In genomic region chr4:127064051-127064450, GRCm38 (mm10) we compare ENCODE assay signal across 14 mouse cellular contexts. TPM values are rescaled to one million over a fixed set of nuclear protein-coding genes. Genes with fewer than 3 reads are reported as not detected.
A peak's percentile ranks its signal among the peaks of the same experiment; 100 is the strongest.
DNase-seq lines count a peak whose midpoint lies in the region.
"Had no signal": no experiment of that assay in that cellular context is flagged by ENCODE, and none has a peak within 500 bp of the region (broad histone marks: within the 10 kb centered on the region; RNA-seq: fewer than 3 reads in every experiment).

No protein-coding gene starts in this region.

- DNase-seq in ES-CJ7 (ENCODE audit: low read depth, low spot score) (peak; percentile 84), R1 (ENCODE audit: low read depth, low spot score) (peak; percentile 89)
- no peak for DNase-seq in layer of hippocampus, adult 11-12 months (ENCODE audit: low spot score)
- no peak for DNase-seq in adrenal gland, postnatal 10 days
- no peak for DNase-seq in urinary bladder, adult 18-20 months (ENCODE audit: low spot score in 2 of 2)
- DNase-seq: adrenal gland, adult 2 months; adrenal gland, postnatal 14 days; adrenal gland, postnatal 36 days; cerebellum, adult 11-12 months; cerebellum, adult 2 months; cerebellum, adult 9-10 months; cerebellum, postnatal 10 days; cerebellum, postnatal 25 days; forebrain, postnatal 0 days had no signal

RNA-seq across cellular contexts. Expression of gene Zmym1, which starts 3.1 kb away (rescaled TPM):
- 1 to 10 TPM; 6.4 to 8.5 TPM for total RNA-seq in adrenal gland, postnatal 10 days (2021)

RNA-seq across cellular contexts. Expression of gene Zmym6, which starts 13.1 kb away (rescaled TPM):
- total RNA-seq in adrenal gland, postnatal 10 days (2021), result 10 to 100 TPM; 12.7 to 18.7 TPM

RNA-seq across cellular contexts. Expression of gene Sfpq, which starts 42.9 kb away (rescaled TPM):
- 100 to 1,000 TPM; 204 to 244 TPM for total RNA-seq in adrenal gland, postnatal 10 days (2021)

RNA-seq across cellular contexts. Expression of gene Tmem35b, which starts 59.4 kb away (rescaled TPM):
- total RNA-seq in adrenal gland, postnatal 10 days (2021), result 10 to 100 TPM; 10.8 to 12.8 TPM

Comparison
In these comparisons a context has a peak if more than half of its experiments do, and no peak if none do; other contexts are left out.
1. DNase-seq: peak in ES-CJ7 (single experiment) and R1 (single experiment); none in layer of hippocampus, adult 11-12 months (single experiment), adrenal gland, postnatal 10 days (single experiment) and urinary bladder, adult 18-20 months (0 of 2).